Mouse (Mus musculus) CH12.LX (cell line): ENCODE measurements around the gene Amer3. TPM values are rescaled to one million over a fixed set of nuclear protein-coding genes. Genes with fewer than 3 reads are reported as not detected.

Experiments used
- polyA plus RNA-seq: library from polyadenylated mRNA; unstranded; fragments of >175 nt; gene quantifications from 2 replicates; pipeline ENCODE4 v1.2.1, GENCODE M21; 2012; ENCODE audit warnings: low read depth; ENCODE audit not compliant: insufficient read length
- total RNA-seq, 2 experiments: library from RNA; depleted of rRNA; stranded (reverse); fragments of 300-350 nt in 1 of 2; fragments of >200 nt in 1 of 2; gene quantifications; 2 replicates each; pipeline ENCODE4 v1.2.3; 2012 to 2014

Gene Amer3
- total and polyA plus RNA-seq, 3 experiments = 0.04 to 0.20 (median 0.17) TPM

Other genes starting within 250 kb of the Amer3 start
- 63.3 and 66.5 TPM in 2 replicates for gene Ccdc115, start 140.0 kb upstream of the Amer3 start, total RNA-seq (2012; rRNA removed)
- 98.8 and 105 TPM in 2 replicates for gene Ccdc115, start 140.0 kb upstream of the Amer3 start, total RNA-seq (2014; rRNA removed)
- 95.8 and 96.3 TPM in 2 replicates for gene Ccdc115, start 140.0 kb upstream of the Amer3 start, polyA plus RNA-seq
- gene Imp4, start 139.8 kb upstream of the Amer3 start, total RNA-seq (2012; rRNA removed) = 107 and 136 TPM in 2 replicates
- gene Imp4, start 139.8 kb upstream of the Amer3 start, total RNA-seq (2014; rRNA removed) = 91.0 and 105 TPM in 2 replicates
- gene Imp4, start 139.8 kb upstream of the Amer3 start, polyA plus RNA-seq = 197 and 199 TPM in 2 replicates
- gene Ptpn18, start 119.9 kb upstream of the Amer3 start, total RNA-seq (2012; rRNA removed) = 172 and 205 TPM in 2 replicates
- 133 and 155 TPM in 2 replicates for gene Ptpn18, start 119.9 kb upstream of the Amer3 start, total RNA-seq (2014; rRNA removed)
- gene Ptpn18, start 119.9 kb upstream of the Amer3 start, polyA plus RNA-seq = 84.9 and 93.4 TPM in 2 replicates
- gene Prss39, start 81.2 kb upstream of the Amer3 start, total RNA-seq (2012; rRNA removed) = not detected in 2 replicates
- not detected in 2 replicates for gene Prss39, start 81.2 kb upstream of the Amer3 start, total RNA-seq (2014; rRNA removed)
- gene Prss39, start 81.2 kb upstream of the Amer3 start, polyA plus RNA-seq = 0.19 TPM in 1 of 2 replicates, not detected in the other
- not detected in 2 replicates for gene Cfc1, start 44.0 kb upstream of the Amer3 start, total RNA-seq (2012; rRNA removed)
- not detected in 2 replicates for gene Cfc1, start 44.0 kb upstream of the Amer3 start, total RNA-seq (2014; rRNA removed)
- gene Cfc1, start 44.0 kb upstream of the Amer3 start, polyA plus RNA-seq = not detected in 2 replicates
- not detected in 2 replicates for gene Prss40, start 18.7 kb upstream of the Amer3 start, total RNA-seq (2012; rRNA removed)
- not detected in 2 replicates for gene Prss40, start 18.7 kb upstream of the Amer3 start, total RNA-seq (2014; rRNA removed)
- gene Prss40, start 18.7 kb upstream of the Amer3 start, polyA plus RNA-seq = not detected in 2 replicates